Comparison of ENCODE assay signal across 8 mouse cellular contexts in genomic region chr16:45093137-45093731, GRCm38 (mm10). TPM values are rescaled to one million over a fixed set of nuclear protein-coding genes. Genes with fewer than 3 reads are reported as not detected.
DNase-seq lines count a peak whose midpoint lies in the region; ATAC-seq lines count a peak whose summit lies in the region.

Gene Ccdc80 (plus strand): TSS chr16:45093402.

- H3K4me2 ChIP-seq in embryonic facial prominence, embryonic 13.5 days: peak within 1 kb of the TSS; percentile 64
- H3K4me2 ChIP-seq in heart, embryonic 11.5 days: peak within 1 kb of the TSS; percentile 78
- peak within 1 kb of the TSS; percentile 77 for H3K4me2 ChIP-seq in limb, embryonic 12.5 days
- H3K4me2 ChIP-seq in neural tube, embryonic 14.5 days (ENCODE audit: low read depth, low read length): peak within 1 kb of the TSS; percentile 43

- no peaks in the 10 kb centered on the region for H3K27me3 ChIP-seq in embryonic facial prominence, embryonic 13.5 days
- no peaks in the 10 kb centered on the region for H3K27me3 ChIP-seq in heart, embryonic 11.5 days (ENCODE audit: control insufficient read depth, insufficient read depth, low read length)
- no peaks in the 10 kb centered on the region for H3K27me3 ChIP-seq in limb, embryonic 12.5 days
- no peaks in the 10 kb centered on the region for H3K27me3 ChIP-seq in neural tube, embryonic 14.5 days (ENCODE audit: control insufficient read depth, insufficient read depth, low read length)

- WGBS in embryonic facial prominence, embryonic 13.5 days: 11% methylated on average over 6 of the region's 6 CpGs
- 10% methylated on average over 6 of the region's 6 CpGs for WGBS in heart, embryonic 11.5 days (ENCODE audit: insufficient replicate concordance)
- WGBS in limb, embryonic 12.5 days: 16% methylated on average over 6 of the region's 6 CpGs
- WGBS in neural tube, embryonic 14.5 days: 40% methylated on average over 6 of the region's 6 CpGs

- H3K4me3 ChIP-seq in embryonic facial prominence, embryonic 13.5 days: peak within 1 kb of the TSS; percentile 46
- H3K4me3 ChIP-seq in heart, embryonic 11.5 days (ENCODE audit: low read depth, low read length): peak within 1 kb of the TSS; percentile 54
- H3K4me3 ChIP-seq in limb, embryonic 12.5 days (replicated peaks): peak within 1 kb of the TSS; percentile 55
- H3K4me3 ChIP-seq in neural tube, embryonic 14.5 days (ENCODE audit: low read depth, low read length): peak within 1 kb of the TSS; percentile 30

- peaks cover 47% of the 10 kb centered on the region for H3K4me1 ChIP-seq in embryonic facial prominence, embryonic 13.5 days
- H3K4me1 ChIP-seq in heart, embryonic 11.5 days (ENCODE audit: control insufficient read depth, insufficient read depth, low read length): peaks cover 31% of the 10 kb centered on the region
- H3K4me1 ChIP-seq in limb, embryonic 12.5 days (replicated peaks): peaks cover 49% of the 10 kb centered on the region
- peaks cover 5% of the 10 kb centered on the region; the same call in 1 of the 2 replicates for H3K4me1 ChIP-seq in neural tube, embryonic 14.5 days (ENCODE audit: control insufficient read depth, insufficient read depth, low read length)

- H3K9ac ChIP-seq in embryonic facial prominence, embryonic 13.5 days: peak within 1 kb of the TSS; percentile 73
- peak within 1 kb of the TSS; percentile 88 for H3K9ac ChIP-seq in heart, embryonic 11.5 days (ENCODE audit: low read depth, low read length)
- H3K9ac ChIP-seq in limb, embryonic 12.5 days (replicated peaks): peak within 1 kb of the TSS; percentile 74
- H3K9ac ChIP-seq in neural tube, embryonic 14.5 days (replicated peaks; ENCODE audit: low read depth, low read length): peak within 1 kb of the TSS; percentile 50; the same call in 1 of the 2 replicates

- ATAC-seq in embryonic facial prominence, embryonic 13.5 days (ENCODE audit: insufficient number of reproducible peaks, insufficient read depth, low FRiP score, low TSS enrichment, low read depth): peak; percentile 33; the same call in 1 of the 2 replicates
- ATAC-seq in heart, embryonic 11.5 days (replicated peaks; ENCODE audit: insufficient number of reproducible peaks, low FRiP score, low TSS enrichment): peak; percentile 48; the same call in 1 of the 2 replicates
- ATAC-seq in limb, embryonic 12.5 days (ENCODE audit: insufficient number of reproducible peaks, insufficient read depth, low FRiP score, low TSS enrichment, low read depth): peak; percentile 83
- ATAC-seq in neural tube, embryonic 14.5 days (ENCODE audit: low read depth): no peak

- H3K36me3 ChIP-seq in embryonic facial prominence, embryonic 13.5 days: no peaks in the 10 kb centered on the region
- H3K36me3 ChIP-seq in heart, embryonic 11.5 days (ENCODE audit: control insufficient read depth, insufficient read depth, low read length): no peaks in the 10 kb centered on the region
- no peaks in the 10 kb centered on the region for H3K36me3 ChIP-seq in limb, embryonic 12.5 days
- no peaks in the 10 kb centered on the region for H3K36me3 ChIP-seq in neural tube, embryonic 14.5 days (ENCODE audit: control insufficient read depth, insufficient read depth, low read length)

- no peaks in the 10 kb centered on the region for H3K9me3 ChIP-seq in embryonic facial prominence, embryonic 13.5 days
- no peaks in the 10 kb centered on the region for H3K9me3 ChIP-seq in heart, embryonic 11.5 days (replicated peaks; ENCODE audit: control insufficient read depth, low read length)
- H3K9me3 ChIP-seq in limb, embryonic 12.5 days: no peaks in the 10 kb centered on the region
- no peaks in the 10 kb centered on the region for H3K9me3 ChIP-seq in neural tube, embryonic 14.5 days (ENCODE audit: control insufficient read depth, low read length)

- no peak for DNase-seq in urinary bladder, adult 2 months (ENCODE audit: low spot score)
- DNase-seq in urinary bladder, postnatal 25 days (ENCODE audit: low spot score): no peak
- DNase-seq in right cerebral cortex, postnatal 25 days: no peak
- DNase-seq in natural killer cell, adult 2 months (ENCODE audit: low spot score in 2 of 2): no peak

- peak within 1 kb of the TSS; percentile 72 for H3K27ac ChIP-seq in embryonic facial prominence, embryonic 13.5 days
- H3K27ac ChIP-seq in heart, embryonic 11.5 days (ENCODE audit: low read depth, low read length): peak within 1 kb of the TSS; percentile 95
- H3K27ac ChIP-seq in limb, embryonic 12.5 days: peak within 1 kb of the TSS; percentile 87
- H3K27ac ChIP-seq in neural tube, embryonic 14.5 days (ENCODE audit: low read depth, low read length): peak within 1 kb of the TSS; percentile 45; the same call in 1 of the 2 replicates

RNA-seq across cellular contexts. Expression of gene Ccdc80, which starts in this region (rescaled TPM):
- polyA plus RNA-seq in urinary bladder, adult 2 months (2012; rRNA removed): 86.9 and 104 TPM in 2 replicates
- polyA plus RNA-seq in embryonic facial prominence, embryonic 13.5 days (2015; fragmentation: Nextera tagmentation; extraction: Ambion mirVana): 49.8 and 51.8 TPM in 2 replicates
- polyA plus RNA-seq in heart, embryonic 11.5 days (2014; fragmentation: Nextera tagmentation; extraction: Ambion mirVana): 73.9 and 80.4 TPM in 2 replicates
- polyA plus RNA-seq in limb, embryonic 12.5 days (2016; fragmentation: Nextera tagmentation; extraction: Ambion mirVana): 49.4 and 51.1 TPM in 2 replicates
- 15.6 and 22.4 TPM in 2 replicates for polyA plus RNA-seq in neural tube, embryonic 14.5 days (2014; fragmentation: Nextera tagmentation; extraction: Ambion mirVana)

Comparison
In these comparisons a context has a peak if more than half of its experiments do, and no peak if none do; other contexts are left out.
1. H3K27ac ChIP-seq: peak in every context shown above with its lines; median percentile 95 in heart, embryonic 11.5 days; 87 in limb, embryonic 12.5 days; 72 in embryonic facial prominence, embryonic 13.5 days; 45 in neural tube, embryonic 14.5 days.